Mouse (Mus musculus) brain, adult 2 months (tissue): ENCODE data around the gene Mri1.
A peak's percentile ranks its signal among the peaks of the same experiment; 100 is the strongest.

Experiments
- DNase-seq: peaks from one replicate; pipeline ENCODE4 v3.0.0; 2011; ENCODE audit warnings: low read depth, low spot score

The Mri1 gene

DNA sequence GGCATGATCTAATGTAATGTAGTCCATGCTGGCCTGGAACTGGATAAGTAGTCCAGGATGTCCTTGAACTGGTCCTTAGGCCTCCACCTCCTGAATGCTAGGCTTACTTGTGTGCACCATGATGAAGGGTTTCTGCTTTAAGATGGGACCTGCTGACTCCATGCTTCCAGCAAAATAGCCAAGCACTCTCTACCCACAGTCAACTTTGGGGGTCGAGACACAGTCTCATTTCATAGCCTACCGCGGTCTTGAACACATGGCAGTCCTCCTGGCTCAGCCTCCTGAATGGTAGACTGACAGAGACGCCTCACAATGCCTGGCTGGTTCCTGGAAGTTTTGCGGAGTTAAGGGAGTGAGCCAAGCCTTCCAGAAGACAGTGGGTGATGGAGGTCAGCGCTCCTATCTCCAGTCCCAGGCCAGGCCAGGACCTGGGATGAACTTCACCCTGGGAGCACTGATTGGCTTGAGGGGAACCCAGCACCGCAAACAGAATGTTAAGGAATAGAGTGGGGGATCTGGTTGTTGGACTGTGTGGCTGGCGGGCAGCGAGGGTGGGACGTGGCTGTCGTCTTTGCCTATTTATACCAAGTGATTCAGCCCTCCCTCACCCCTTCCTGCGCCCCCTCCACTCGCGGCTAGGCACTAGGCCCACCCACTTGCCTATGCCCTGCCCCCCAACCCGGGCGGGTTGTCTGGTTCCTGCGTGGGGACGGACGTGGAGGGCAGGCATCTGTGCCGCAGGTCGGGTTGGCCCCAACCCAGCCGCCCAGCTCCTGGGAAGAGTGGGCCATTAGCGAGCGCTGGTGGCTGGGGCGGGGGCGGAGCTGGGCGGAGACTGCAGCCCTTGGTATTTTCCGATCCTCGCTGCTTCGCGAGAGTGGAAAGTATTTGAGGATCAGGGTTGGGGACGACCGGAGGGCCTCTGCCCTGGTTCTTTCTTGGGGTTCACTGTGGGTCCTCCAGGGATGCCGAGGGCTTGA lies 53.9 kb downstream of the Mri1 start:
- DNase-seq, result peak; percentile 83

DNA sequence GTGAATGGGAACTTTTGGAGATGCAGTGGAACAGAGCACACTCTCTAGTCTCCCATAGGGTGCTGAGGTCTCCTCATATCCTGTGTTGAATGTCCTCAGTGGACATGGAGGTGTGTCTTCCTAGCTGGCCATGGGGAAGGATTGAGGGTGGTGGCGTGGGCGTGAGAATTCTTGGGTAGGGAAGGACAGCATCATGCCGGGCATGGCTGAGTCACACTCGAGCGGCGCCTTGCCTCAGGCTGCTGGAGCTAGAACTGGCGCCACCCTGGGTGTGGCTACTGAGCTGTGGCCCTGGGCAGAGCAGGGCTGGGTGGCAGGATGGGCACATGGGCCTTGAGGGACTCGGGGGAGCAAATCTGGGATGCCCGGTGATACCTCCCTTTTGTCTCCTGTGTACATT lies 54.7 kb downstream of the Mri1 start:
- peak; percentile 70 for DNase-seq

DNA sequence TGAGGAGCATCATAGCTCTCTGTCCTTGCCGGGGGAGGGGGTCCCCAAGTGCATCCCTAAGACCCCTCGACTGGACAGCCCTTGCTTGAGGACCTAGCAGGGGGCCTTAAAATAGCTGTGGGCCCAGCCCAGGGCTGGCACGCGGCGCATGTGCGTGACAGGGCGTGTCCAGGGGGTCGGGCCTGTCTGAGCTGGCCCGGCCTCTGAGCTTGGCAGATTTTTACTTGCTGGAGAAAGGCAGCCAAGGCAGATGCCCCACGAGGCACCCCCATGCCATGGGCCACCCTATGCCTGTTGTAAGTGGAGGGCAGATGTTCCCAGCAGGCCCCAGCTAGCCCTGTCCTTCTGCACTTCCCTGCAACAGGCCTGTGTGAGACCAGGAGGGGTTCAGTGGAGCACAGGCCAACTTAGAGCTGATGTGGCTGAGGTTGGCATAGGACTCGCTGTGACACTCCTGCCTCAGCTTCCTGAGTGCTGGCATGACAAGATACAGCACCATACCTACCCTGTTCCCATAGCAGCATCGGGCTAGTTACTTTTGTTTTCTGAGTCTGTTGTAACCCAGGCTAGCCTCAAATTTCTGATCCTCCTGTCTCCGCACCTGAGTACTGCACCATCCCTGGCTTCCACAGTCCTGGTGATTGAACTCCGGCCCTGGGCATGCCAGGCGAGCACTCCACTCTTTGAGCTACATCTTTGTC lies 55.4 kb downstream of the Mri1 start:
- DNase-seq, result peak; percentile 54

DNA sequence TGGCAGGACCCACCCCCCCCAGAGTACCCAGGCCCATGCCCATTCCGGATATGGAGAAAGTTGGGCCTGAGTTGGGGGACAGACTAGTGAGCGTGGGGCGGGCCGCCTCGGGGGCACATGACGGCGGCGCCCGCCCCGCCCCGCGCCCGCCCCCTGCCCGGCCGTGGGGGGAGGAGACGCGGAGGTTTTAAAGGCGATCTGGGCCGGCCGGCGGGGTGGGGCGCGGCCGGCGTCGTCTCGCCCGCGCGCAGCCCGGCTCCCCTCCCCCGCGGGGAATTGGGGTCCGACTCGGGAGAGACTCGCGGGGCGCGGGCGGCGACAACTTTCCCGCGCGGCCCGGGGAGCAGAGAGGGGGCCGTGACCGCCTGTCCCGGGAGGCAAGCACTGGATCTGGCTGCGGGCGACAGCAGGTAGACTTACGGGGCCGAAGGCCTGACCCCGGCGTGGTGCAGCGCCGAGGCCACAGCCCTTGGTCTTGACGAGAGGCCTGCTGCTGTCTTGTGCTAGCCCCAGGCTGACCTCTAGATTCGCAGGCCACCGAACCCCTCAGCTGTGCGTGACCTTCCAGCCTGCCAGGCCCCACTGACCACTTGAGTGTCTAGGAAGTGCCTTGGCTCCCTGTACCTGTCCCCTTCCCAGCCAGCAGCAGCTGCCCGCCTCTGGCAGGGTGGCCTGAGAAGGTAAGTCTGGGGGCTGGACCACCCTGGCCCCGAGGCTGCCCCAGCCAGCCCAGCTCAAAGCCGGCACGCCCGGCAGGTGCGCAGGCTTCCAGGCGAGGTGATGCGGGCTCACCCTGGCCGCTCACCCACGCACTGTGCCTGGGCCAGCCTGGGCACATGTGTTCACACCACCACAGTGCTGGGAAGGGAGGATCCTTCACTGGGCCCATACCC lies 56.2 kb downstream of the Mri1 start:
- no peak for DNase-seq

DNA sequence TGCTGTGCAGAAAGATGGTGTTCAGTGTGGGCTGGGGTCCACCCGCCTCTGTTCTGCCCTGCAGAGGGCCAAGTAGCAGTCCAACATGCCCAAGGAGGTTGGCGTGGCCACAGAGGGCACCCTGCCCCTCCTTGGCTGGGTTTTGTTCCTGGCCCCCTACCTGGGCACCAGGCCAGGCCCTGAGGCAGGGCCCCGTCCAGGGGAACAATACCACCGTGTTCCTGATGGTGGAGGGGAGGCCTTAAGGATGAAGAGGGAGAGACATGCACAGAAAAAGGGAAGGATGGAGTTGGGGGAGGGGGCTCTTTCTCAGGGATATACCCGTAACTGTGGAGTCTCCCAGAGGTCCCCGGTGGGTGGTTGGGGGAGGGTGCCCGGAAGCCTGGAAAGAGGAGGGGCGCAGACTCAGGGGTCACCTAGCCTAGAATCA lies 57.0 kb downstream of the Mri1 start:
- no peak for DNase-seq
